Mouse (Mus musculus) megakaryocyte, embryonic 14.5 days (primary cell): ENCODE results near the gene Col4a1.

Experiments
- FLI1 ChIP-seq: IDR thresholded peaks from 2 replicates; pipeline ENCODE4 v1.6.1; 2012; ENCODE audit warnings: low read length, inconsistent platforms, mixed read lengths
- GATA1 ChIP-seq: IDR thresholded peaks from 3 replicates; pipeline ENCODE4 v1.6.1; 2012; ENCODE audit warnings: mixed read lengths, low read length, inconsistent platforms, borderline replicate concordance

- TF ChIP-seq FLI1 (no peak), GATA1 (no peak)
These were observed 130.5 kb downstream of the Col4a1 start for GRCm38 (mm10) chr8:11182148-11182484.
